Mouse (Mus musculus): Measurements from ENCODE around the gene Naga. TPM values are rescaled to one million over a fixed set of nuclear protein-coding genes. Genes with fewer than 3 reads are reported as not detected.

Gene Naga
- total and polyA plus RNA-seq, 3 experiments: 190 to 333 (median 200) TPM

GRCm38 (mm10) chr15:82325382-82325781 is 13.3 kb downstream of the Naga start:
- TF ChIP-seq CTCF (IDR thresholded peaks at IDR 0.05; ENCODE audit: low read depth, low read length): no peak
- TF ChIP-seq GATA1 (IDR thresholded peaks at IDR 0.05; ENCODE audit: borderline replicate concordance, low read length): no peak
- TF ChIP-seq TAL1 (conservative IDR thresholded peaks at IDR 0.05; ENCODE audit: low read depth, low read length): no peak
- no peak for TF ChIP-seq GATA2 (IDR thresholded peaks at IDR 0.05; ENCODE audit: borderline replicate concordance, low read depth, low read length)
- no peak for TF ChIP-seq POLR2AphosphoS5 (IDR thresholded peaks at IDR 0.05; ENCODE audit: insufficient replicate concordance, low read depth, low read length)
- peaks cover 21% of the 10 kb centered on the region for H3K36me3 ChIP-seq (replicated peaks)
- H3K4me1 ChIP-seq (ENCODE audit: insufficient read depth, low read depth, low read length): peaks cover 16% of the 10 kb centered on the region; the same call in 1 of the 2 replicates
- DNase-seq (ENCODE audit: low spot score) (no peak), ATAC-seq (ENCODE audit: extremely low read depth, insufficient number of reproducible peaks, low FRiP score, poor library complexity, severe bottlenecking) (no peak)
- H3K4me3 ChIP-seq (ENCODE audit: low read depth, low read length): no peak overlapping the region
- peaks cover 16% of the 10 kb centered on the region for H3K27me3 ChIP-seq (ENCODE audit: insufficient read depth, low read length)
- peaks cover 3% of the 10 kb centered on the region; the same call in 1 of the 2 replicates for H3K9me3 ChIP-seq (replicated peaks)

GRCm38 (mm10) chr15:82322195-82322594 is 16.5 kb downstream of the Naga start:
- no peak for ATAC-seq (ENCODE audit: extremely low read depth, insufficient number of reproducible peaks, low FRiP score, poor library complexity, severe bottlenecking)

DNA sequence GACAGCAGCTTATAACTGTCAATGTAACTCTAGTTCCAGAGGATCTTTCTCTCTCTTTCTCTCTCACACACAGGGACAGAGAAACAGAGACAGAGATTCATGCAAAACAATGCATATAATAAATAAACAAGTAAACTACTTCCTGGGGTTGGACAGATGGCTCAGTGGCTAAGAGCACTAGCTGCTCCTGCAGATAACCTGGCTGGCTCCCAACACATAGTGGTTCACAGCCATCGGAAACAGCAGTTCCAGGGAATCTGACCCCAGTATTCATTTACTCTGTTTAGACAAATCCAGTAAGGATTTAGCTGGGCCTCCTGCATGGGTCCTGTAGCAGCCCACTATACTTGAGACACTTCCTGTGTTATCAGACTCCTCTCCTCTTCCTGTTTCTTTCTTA is 19.1 kb downstream of the Naga start:
- TF ChIP-seq POLR2AphosphoS5 (IDR thresholded peaks at IDR 0.05; ENCODE audit: insufficient replicate concordance, low read depth, low read length) (no peak), TAL1 (conservative IDR thresholded peaks at IDR 0.05; ENCODE audit: low read depth, low read length) (no peak), GATA2 (IDR thresholded peaks at IDR 0.05; ENCODE audit: borderline replicate concordance, low read depth, low read length) (no peak), CTCF (IDR thresholded peaks at IDR 0.05; ENCODE audit: low read depth, low read length) (no peak), GATA1 (IDR thresholded peaks at IDR 0.05; ENCODE audit: borderline replicate concordance, low read length) (no peak)
- Histone ChIP-seq H3K4me3 (ENCODE audit: low read depth, low read length) (no peak overlapping the region), H3K9me3 (replicated peaks) (peaks cover 3% of the 10 kb centered on the region; the same call in 1 of the 2 replicates), H3K4me1 (ENCODE audit: insufficient read depth, low read depth, low read length) (peaks cover 12% of the 10 kb centered on the region), H3K27me3 (ENCODE audit: insufficient read depth, low read length) (peaks cover 30% of the 10 kb centered on the region), H3K36me3 (replicated peaks) (no peaks in the 10 kb centered on the region)
- DNase-seq (ENCODE audit: low spot score): no peak
- ATAC-seq (ENCODE audit: extremely low read depth, insufficient number of reproducible peaks, low FRiP score, poor library complexity, severe bottlenecking): no peak

More at GRCm38 (mm10) chr15:82322195-82322594, 16.5 kb downstream of the Naga start:
- Histone ChIP-seq H3K36me3 (replicated peaks) (no peaks in the 10 kb centered on the region), H3K4me1 (ENCODE audit: insufficient read depth, low read depth, low read length) (peaks cover 15% of the 10 kb centered on the region), H3K4me3 (ENCODE audit: low read depth, low read length) (no peak overlapping the region), H3K9me3 (replicated peaks) (peaks cover 3% of the 10 kb centered on the region; the same call in 1 of the 2 replicates), H3K27me3 (ENCODE audit: insufficient read depth, low read length) (peaks cover 16% of the 10 kb centered on the region)
- DNase-seq (ENCODE audit: low spot score): no peak
- TF ChIP-seq POLR2AphosphoS5 (IDR thresholded peaks at IDR 0.05; ENCODE audit: insufficient replicate concordance, low read depth, low read length) (no peak), CTCF (IDR thresholded peaks at IDR 0.05; ENCODE audit: low read depth, low read length) (no peak), TAL1 (conservative IDR thresholded peaks at IDR 0.05; ENCODE audit: low read depth, low read length) (no peak), GATA2 (IDR thresholded peaks at IDR 0.05; ENCODE audit: borderline replicate concordance, low read depth, low read length) (no peak), GATA1 (IDR thresholded peaks at IDR 0.05; ENCODE audit: borderline replicate concordance, low read length) (no peak)

- no peak for ATAC-seq (ENCODE audit: extremely low read depth, insufficient number of reproducible peaks, low FRiP score, poor library complexity, severe bottlenecking)
- Histone ChIP-seq H3K4me3 (ENCODE audit: low read depth, low read length) (no peak overlapping the region), H3K4me1 (ENCODE audit: insufficient read depth, low read depth, low read length) (peaks cover 6% of the 10 kb centered on the region), H3K27me3 (ENCODE audit: insufficient read depth, low read length) (peaks cover 29% of the 10 kb centered on the region), H3K9me3 (replicated peaks) (peaks cover 3% of the 10 kb centered on the region; the same call in 1 of the 2 replicates), H3K36me3 (replicated peaks) (no peaks in the 10 kb centered on the region)
- TF ChIP-seq CTCF (IDR thresholded peaks at IDR 0.05; ENCODE audit: low read depth, low read length) (no peak), POLR2AphosphoS5 (IDR thresholded peaks at IDR 0.05; ENCODE audit: insufficient replicate concordance, low read depth, low read length) (no peak), GATA2 (IDR thresholded peaks at IDR 0.05; ENCODE audit: borderline replicate concordance, low read depth, low read length) (no peak), GATA1 (IDR thresholded peaks at IDR 0.05; ENCODE audit: borderline replicate concordance, low read length) (no peak), TAL1 (conservative IDR thresholded peaks at IDR 0.05; ENCODE audit: low read depth, low read length) (no peak)
- no peak for DNase-seq (ENCODE audit: low spot score)
Observed at GRCm38 (mm10) chr15:82317839-82318238, 20.9 kb downstream of the Naga start.

GRCm38 (mm10) chr15:82308416-82308815 is 30.3 kb downstream of the Naga start:
- Histone ChIP-seq H3K36me3 (replicated peaks) (no peaks in the 10 kb centered on the region), H3K4me1 (ENCODE audit: insufficient read depth, low read depth, low read length) (no peaks in the 10 kb centered on the region), H3K4me3 (ENCODE audit: low read depth, low read length) (no peak overlapping the region), H3K27me3 (ENCODE audit: insufficient read depth, low read length) (peaks cover 41% of the 10 kb centered on the region), H3K9me3 (replicated peaks) (no peaks in the 10 kb centered on the region)
- TF ChIP-seq CTCF (IDR thresholded peaks at IDR 0.05; ENCODE audit: low read depth, low read length): no peak
- no peak for TF ChIP-seq POLR2AphosphoS5 (IDR thresholded peaks at IDR 0.05; ENCODE audit: insufficient replicate concordance, low read depth, low read length)
- no peak for TF ChIP-seq GATA2 (IDR thresholded peaks at IDR 0.05; ENCODE audit: borderline replicate concordance, low read depth, low read length)
- no peak for TF ChIP-seq TAL1 (conservative IDR thresholded peaks at IDR 0.05; ENCODE audit: low read depth, low read length)
- no peak for TF ChIP-seq GATA1 (IDR thresholded peaks at IDR 0.05; ENCODE audit: borderline replicate concordance, low read length)
- ATAC-seq (ENCODE audit: extremely low read depth, insufficient number of reproducible peaks, low FRiP score, poor library complexity, severe bottlenecking) (no peak), DNase-seq (ENCODE audit: low spot score) (no peak)

- Histone ChIP-seq H3K4me3 (ENCODE audit: low read depth, low read length) (no peak overlapping the region), H3K27me3 (ENCODE audit: insufficient read depth, low read length) (peaks cover 38% of the 10 kb centered on the region), H3K36me3 (replicated peaks) (no peaks in the 10 kb centered on the region), H3K9me3 (replicated peaks) (no peaks in the 10 kb centered on the region), H3K4me1 (ENCODE audit: insufficient read depth, low read depth, low read length) (no peaks in the 10 kb centered on the region)
- TF ChIP-seq TAL1 (conservative IDR thresholded peaks at IDR 0.05; ENCODE audit: low read depth, low read length): no peak
- no peak for TF ChIP-seq GATA1 (IDR thresholded peaks at IDR 0.05; ENCODE audit: borderline replicate concordance, low read length)
- no peak for TF ChIP-seq CTCF (IDR thresholded peaks at IDR 0.05; ENCODE audit: low read depth, low read length)
- no peak for TF ChIP-seq GATA2 (IDR thresholded peaks at IDR 0.05; ENCODE audit: borderline replicate concordance, low read depth, low read length)
- TF ChIP-seq POLR2AphosphoS5 (IDR thresholded peaks at IDR 0.05; ENCODE audit: insufficient replicate concordance, low read depth, low read length): no peak
- no peak for DNase-seq (ENCODE audit: low spot score)
- no peak for ATAC-seq (ENCODE audit: extremely low read depth, insufficient number of reproducible peaks, low FRiP score, poor library complexity, severe bottlenecking)
Observed at GRCm38 (mm10) chr15:82307107-82307506, 31.6 kb downstream of the Naga start.
